Mouse (Mus musculus) embryo, embryonic 11 days (tissue): ENCODE data around the gene Krt18.
"Not testable (repeated sequence)": the region's sequence is repeated elsewhere in the genome, so short reads cannot be mapped to it uniquely, and the experiment has no call there.

Experiments used
- DNase-seq: peaks from one replicate; pipeline ENCODE4 v3.0.0-alpha.2; 2015

The Krt18 gene

GRCm38 (mm10) chr15:102070476-102071467 is 42.8 kb downstream of the Krt18 start:
- no peak for DNase-seq

- DNase-seq, result no peak
Observed at GRCm38 (mm10) chr15:102072963-102073558, 45.1 kb downstream of the Krt18 start.

GRCm38 (mm10) chr15:102073559-102074069 is 45.6 kb downstream of the Krt18 start, which contains the start of gene Eif4b:
Gene Eif4b (plus strand): TSS chr15:102073773.
- DNase-seq, result peak; percentile 100

- peak; percentile 81 for DNase-seq
Observed at GRCm38 (mm10) chr15:102074070-102074731, 46.2 kb downstream of the Krt18 start.

GRCm38 (mm10) chr15:102074876-102075585 is 47.1 kb downstream of the Krt18 start:
- no peak for DNase-seq

GRCm38 (mm10) chr15:102077111-102077677 is 49.2 kb downstream of the Krt18 start:
- no peak for DNase-seq

- DNase-seq, result no peak
Observed at GRCm38 (mm10) chr15:102079221-102079620, 51.2 kb downstream of the Krt18 start.

GRCm38 (mm10) chr15:102079924-102080323 is 51.9 kb downstream of the Krt18 start:
- DNase-seq, result not testable (repeated sequence)

- no peak for DNase-seq
Observed at GRCm38 (mm10) chr15:102080429-102080828, 52.4 kb downstream of the Krt18 start.
